Mouse (Mus musculus) ovary, adult 18-20 months (tissue): ENCODE data around the gene Gpr1.
"Not testable (repeated sequence)": the region's sequence is repeated elsewhere in the genome, so short reads cannot be mapped to it uniquely, and the experiment has no call there.

Experiments
- DNase-seq: peaks from one replicate; pipeline ENCODE4 v3.0.0; 2022; ENCODE audit warnings: low spot score, mixed read lengths

The Gpr1 gene

DNA sequence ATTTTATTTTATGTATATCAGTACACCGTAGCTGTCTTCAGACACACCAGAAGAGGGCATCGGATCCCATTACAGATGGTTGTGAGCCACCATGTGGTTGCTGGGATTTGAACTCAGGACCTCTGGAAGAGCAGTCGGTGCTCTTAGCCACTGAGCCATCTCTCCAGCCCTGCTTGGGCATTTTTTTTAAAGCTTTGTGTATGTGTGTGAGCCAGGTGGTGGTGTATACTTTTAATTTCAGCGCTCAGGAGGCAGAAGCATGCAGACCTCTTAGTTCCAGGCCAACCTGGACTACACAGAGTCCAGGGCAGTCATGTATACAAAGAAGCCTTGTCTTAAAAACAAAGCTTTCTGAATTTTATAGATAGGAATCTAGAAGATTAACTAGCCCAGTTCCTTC, 33.8 kb downstream of the Gpr1 start:
- not testable (repeated sequence) for DNase-seq

DNA sequence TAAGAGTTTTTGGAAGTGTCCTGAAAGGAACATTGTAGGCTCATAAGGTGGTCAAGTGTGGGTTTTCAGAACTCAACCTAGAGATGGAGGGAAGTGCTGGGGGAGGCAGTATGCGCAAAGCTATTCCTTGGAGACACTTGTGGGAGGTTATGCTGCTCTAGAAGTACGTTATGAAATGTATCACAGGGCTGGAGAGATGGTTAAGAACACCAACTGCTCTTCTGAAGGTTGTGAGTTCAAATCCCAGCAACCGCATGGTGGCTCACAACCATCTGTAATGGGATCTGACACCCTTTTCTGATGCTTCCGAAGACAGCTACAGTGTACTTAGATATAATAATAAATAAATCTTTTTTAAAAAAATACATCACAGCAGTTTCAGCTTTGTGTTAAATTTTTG, 34.2 kb downstream of the Gpr1 start:
- no peak for DNase-seq

DNA sequence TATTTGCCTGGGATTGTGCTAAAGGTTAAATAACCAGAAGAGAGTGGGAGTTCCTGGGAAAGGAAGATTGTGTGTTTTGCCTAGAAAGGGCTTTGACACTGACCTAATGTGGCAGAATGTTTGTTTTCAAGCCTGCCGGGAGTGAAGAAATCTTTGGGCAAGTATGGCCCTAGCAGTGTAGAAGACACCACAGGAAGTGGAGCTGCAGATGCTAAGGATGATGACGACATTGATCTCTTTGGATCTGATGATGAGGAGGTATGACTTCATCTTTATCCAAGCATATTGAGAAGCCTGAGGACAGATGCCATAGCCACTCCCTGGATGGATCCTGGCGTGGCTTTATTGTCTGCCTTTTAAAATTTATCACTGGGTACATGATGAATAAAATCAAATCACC, 36.0 kb downstream of the Gpr1 start:
- DNase-seq: no peak

DNA sequence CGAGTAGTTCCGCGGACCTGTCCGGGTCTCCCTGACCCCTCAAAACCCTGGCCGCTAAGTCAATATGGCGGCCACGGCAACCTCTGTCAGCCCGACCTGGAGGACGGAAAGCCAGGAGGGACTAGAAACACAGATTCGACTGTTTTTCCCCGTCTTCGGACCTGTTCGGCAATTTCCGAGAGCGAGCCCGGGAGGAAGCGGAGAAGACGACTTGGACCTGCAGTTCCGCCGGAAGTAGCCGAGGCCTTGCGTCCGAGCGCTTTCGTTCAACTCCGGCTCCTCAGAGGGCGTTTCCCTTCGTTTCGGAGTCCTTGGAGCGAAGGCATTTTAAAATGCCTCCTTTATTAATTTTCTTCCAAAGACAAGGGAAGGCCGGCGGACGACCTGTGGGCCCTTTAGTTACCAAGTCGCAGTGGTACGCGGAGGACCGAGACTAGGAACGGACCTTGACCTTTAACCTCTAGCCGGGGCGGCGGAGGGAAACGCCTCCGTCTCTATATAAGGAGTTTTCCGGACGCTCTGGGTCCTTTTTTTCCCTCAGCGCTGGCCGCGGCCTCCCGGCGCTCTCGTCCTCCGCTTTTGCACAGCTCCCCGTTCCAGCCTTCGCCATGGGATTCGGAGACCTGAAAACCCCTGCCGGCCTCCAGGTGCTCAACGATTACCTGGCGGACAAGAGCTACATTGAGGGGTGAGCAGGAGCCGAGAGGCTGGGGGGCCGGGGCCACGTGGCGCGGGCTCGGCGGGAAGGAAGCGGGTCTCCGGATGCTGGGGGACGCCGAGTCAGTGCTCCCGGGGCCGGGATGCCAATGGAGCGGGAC, 37.5 kb downstream of the Gpr1 start, which contains the start of the genes Eef1b2 and Ndufs1:
TSS of gene Eef1b2 (plus strand) at position 222 of the 818 bp plus-strand sequence.
TSS of gene Ndufs1 (minus strand) at position 230 of the 818 bp plus-strand sequence.
- peak; percentile 97 for DNase-seq

DNA sequence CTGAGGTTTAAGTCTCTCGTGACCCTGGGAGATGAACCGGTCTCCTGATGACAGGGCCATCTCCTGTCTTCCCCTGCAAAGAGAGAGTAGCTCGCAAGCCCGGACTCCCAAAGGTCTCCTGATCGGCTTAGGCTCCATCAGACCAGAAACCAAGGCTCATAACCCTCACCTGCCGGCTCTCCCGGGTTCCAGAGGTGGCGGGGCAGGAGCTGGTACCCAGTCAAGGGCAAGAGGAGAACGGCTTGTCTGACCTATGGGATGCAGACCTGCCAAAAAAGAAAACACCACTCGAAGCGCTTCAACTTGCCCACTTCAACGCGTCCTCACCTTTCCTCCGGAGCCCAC, 38.1 kb downstream of the Gpr1 start:
- no peak for DNase-seq

DNA sequence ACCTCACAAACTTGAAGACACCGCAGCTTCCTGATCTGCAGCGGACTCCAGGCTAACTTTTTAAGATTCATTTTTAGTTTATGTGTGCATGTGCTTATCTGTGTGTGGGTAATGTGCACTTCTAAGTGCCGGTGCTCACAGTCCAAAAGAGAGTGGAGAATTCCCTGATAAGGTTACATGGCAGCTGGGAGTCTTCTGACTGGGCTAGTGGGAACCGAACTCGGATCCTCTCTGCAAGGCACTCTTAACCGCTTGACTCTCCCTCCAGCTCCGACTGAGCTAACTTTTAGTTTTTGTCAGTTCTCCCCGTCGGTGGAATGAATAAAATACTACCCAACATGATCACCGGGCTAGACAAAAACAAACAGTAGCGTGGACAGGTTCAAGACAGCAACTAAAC, 38.5 kb downstream of the Gpr1 start:
- no peak for DNase-seq

DNA sequence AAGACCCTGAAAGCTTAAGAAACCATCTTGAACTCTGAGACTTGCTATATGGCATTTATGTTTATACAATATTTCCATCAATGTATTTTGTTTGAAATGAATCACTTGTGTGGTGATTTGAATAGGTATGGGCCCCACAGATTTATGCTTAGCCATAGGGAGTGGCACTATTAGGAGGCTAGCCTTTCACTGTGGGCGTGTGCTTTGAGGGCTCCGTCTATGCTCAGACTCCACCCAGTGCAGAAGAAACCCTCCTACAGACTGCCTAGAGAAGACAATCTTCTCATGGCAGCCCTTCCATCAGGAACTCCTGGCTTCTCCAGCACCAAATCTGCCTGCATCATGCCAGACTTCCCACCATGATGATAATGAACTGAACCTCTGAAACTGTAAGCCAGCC, 45.7 kb downstream of the Gpr1 start:
- DNase-seq: no peak

DNA sequence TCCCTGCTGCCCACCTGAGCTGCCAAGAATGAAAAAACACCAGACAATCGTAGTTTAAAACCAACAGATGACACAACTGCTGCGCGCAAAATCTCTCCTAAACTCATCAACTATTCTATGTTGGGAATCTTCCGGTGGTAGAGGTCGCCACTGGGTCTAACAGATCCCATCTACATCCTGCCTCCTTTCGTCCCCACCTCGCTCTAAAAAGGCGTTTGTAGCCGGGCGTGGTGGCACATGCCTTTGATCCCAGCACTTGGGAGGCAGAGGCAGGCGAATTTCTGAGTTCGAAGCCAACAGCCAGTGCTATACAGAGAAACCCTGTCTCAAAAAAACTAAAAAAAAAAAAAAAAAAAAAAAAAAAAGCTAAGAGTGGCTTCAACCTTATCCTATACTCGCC, 74.1 kb downstream of the Gpr1 start:
- no peak for DNase-seq

DNA sequence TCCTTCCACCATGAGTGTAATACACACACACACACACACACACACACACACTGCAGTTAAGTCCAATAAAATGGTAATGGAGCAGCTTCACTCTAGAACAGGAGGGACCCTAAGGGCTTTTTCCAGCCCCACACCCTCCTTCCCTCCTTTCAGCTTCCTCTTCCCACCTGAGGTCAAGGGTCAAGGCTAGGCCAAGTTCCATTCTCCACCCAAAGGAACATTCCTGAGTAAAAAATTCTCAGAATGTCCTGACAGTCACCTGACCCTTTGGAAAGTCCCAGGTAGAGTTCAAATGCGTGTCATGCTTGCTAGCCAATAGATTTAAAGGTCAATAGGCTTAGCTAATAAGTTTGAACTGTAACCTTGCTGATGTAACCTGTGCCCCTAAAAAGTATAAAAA, 75.8 kb downstream of the Gpr1 start:
- not testable (repeated sequence) for DNase-seq

DNA sequence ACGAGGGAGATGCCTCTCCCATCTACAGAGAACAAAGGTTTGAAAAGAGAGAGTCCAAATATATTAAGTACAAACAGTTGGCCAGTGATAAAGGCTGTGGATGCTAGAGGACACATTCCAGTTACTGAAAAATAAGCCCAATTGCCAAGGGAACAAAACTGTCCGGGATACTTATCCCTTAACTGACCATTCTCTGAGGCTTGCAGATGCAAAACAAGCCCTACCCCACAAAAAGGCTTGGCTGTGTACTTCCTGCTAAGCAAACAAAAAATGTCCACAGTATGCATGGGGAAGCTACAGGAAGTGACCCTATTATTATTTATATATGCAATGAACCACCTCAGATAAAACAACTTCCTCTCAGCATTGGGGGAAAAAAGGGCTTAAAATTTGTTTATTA, 76.4 kb downstream of the Gpr1 start:
- no peak for DNase-seq

DNA sequence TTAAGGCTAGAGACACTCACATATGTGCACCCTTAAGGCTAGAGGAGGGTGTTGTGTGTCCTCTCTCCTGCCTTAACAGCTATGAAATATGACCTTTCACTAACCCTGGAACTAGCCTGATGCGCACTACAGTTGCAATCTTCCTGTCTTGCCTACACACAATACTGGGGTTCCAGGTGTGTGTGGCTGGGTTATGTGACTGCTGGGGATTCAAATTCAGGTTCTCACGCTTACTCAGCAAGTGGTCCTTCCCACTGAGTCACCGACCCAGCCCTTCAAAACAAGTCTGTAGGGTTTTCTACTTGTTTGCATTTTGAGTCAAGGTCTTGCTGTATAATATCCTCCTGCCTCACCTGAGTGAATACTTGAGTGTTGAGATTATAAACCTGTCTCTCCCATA, 79.8 kb downstream of the Gpr1 start:
- no peak for DNase-seq
